Mouse (Mus musculus) cerebellum, adult 9-10 months (tissue): ENCODE results near the gene Cfap99.
A peak's percentile ranks its signal among the peaks of the same experiment; 100 is the strongest.

ENCODE experiments used
- DNase-seq: peaks from one replicate; pipeline ENCODE4 v3.0.0; 2022

Gene Cfap99

GRCm38 (mm10) chr5:34279214-34279613 lies 9.2 kb upstream of the Cfap99 start:
- no peak for DNase-seq

GRCm38 (mm10) chr5:34280976-34281375 lies 7.4 kb upstream of the Cfap99 start:
- no peak for DNase-seq

DNA sequence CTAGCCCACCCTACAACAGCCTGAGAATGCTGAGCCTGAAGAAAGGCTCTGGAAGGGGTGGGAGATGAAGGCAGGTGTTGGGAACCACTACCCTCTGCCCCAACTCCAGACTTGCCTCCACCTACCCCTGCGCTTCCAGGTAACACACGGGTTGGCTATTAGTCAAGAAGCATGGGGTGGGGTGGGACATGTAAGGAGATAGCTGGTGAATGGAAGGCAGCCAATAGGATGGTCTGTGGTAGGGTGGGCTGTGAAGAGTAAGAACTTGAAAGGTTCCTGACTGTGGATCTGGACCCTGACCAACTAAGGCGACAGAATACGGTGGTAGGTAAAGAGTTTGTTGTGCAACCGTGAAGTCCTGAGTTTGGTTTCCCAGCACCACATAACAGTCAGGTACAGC lies 5.0 kb upstream of the Cfap99 start:
- peak; percentile 58 for DNase-seq

DNA sequence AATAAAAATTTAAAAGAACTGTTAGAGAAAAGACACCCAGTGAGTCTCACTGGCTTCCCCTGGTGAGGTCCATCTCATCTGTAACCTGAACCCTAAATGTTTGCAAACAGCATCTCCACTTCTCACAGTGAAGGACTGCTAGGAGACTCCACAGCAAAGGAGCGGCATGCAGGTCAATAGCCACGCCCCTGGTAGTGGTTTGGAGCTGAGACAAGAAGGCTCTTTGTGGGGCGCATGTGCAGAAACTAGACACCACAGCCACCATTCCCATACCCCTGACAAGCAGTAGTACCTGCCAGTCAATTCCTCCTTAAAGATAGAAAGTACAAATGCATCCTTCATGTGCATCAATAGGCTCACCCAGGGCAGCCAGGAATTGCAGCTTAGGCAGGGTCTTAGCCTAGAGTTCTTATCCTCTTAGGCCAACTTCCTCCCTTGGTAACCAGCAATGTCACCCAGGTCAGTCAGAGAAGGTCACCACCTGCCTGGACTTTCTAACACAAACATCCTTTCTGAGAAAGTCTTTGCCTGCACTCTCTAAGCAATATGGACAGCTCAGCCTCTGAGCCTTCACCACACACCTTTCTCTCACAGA lies 4.1 kb upstream of the Cfap99 start:
- DNase-seq = peak; percentile 63

DNA sequence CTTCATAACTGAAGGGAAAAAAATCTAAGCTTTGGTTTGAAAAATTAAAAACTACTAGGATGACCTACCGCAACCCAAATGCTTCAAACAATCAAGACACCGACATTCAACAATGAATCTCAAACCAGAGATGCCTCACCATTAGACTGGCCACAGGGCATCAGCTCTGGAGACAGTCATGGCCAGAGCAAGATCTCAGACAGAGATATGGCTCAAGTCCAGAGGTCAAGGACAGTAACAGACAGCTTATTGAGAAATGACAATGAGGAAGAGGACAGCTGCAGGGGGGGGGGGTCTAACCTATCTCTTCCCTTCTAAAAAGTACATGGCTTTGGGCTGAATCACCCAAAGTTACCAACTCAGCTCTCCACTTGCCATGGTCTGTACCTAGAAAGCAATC lies 3.1 kb upstream of the Cfap99 start:
- peak; percentile 54 for DNase-seq

GRCm38 (mm10) chr5:34286516-34286915 lies 1.9 kb upstream of the Cfap99 start:
- peak; percentile 62 for DNase-seq

DNA sequence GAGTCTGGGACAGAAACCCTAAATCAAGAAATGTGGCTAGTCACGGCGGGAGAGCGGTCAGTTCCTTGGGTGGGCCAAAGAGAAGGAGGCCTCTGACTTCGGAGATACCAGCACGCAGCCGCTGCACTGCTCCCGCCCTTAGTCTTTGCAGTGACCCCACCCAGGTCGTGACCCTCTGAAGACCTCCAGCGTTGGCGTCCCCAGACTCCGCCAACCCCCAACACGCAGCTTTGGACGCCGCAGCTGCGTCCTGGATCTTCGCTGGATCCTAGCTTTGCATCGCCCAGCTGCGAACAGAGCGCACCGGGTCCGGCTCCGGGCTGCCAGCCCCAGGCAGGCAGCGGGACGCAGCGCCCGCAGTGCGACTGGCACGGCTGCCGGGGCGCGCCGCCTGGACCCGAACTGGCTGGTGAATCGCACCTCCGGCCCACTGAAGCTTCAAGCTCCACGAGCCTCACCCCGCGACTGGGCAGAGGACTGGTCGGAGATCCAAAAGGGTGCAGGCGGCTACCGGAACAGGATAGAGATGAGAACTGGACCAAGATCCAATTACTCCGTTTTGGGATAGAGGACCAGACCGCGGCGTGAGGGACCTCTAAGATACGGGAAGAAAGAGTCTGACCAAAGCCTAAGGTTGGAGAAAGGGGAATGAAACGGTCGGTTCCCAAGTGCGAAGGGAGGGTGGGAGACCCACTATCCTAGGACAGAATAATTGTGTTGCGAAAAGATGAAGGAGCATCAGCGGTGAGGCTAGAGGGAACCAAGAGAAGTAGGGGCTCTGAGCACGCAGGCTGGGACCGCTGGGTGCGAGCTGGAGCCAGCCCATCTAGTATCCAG lies 1.2 kb upstream of the Cfap99 start:
- peak; percentile 66 for DNase-seq

DNA sequence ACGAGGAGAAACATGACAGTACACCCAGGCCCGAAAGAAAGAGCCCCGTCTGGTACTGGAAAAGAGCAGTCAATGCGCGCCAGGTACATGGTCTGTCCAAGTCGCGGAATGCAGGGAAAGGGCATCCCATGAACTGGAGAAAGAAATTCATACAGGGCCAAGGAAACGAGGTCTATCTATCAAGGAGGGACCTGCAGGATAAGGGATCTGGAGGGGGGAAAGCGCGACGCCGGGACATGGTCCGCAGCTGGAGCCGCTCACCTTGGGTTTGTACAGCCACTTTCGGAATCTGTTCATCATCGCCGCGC lies 608 bp upstream of the Cfap99 start:
- no peak for DNase-seq

GRCm38 (mm10) chr5:34289286-34289685 lies 886 bp downstream of the Cfap99 start:
- peak; percentile 68 for DNase-seq

- no peak for DNase-seq
These were observed 5.0 kb downstream of the Cfap99 start for GRCm38 (mm10) chr5:34293363-34293762.

GRCm38 (mm10) chr5:34294696-34295095 lies 6.3 kb downstream of the Cfap99 start:
- no peak for DNase-seq

DNA sequence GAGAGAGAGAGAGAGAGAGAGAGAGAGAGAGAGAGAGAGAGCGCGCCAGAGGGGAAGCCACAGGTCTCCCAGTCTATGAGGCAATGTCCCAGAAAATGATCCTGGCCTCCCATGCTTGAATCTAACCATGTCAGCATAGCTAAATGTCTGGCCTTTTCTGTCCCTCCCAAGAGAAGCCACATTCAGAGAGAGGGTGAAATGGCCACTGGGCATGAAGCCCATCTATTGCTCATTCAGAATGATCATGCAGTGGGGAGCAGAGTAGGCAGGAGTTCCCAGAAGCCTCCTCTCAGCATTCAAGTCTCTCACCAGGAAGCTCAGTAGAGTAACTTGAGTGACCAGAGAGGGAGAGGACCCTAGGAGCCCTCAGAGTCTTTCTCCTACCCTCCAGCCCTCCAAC lies 6.7 kb downstream of the Cfap99 start:
- no peak for DNase-seq

DNA sequence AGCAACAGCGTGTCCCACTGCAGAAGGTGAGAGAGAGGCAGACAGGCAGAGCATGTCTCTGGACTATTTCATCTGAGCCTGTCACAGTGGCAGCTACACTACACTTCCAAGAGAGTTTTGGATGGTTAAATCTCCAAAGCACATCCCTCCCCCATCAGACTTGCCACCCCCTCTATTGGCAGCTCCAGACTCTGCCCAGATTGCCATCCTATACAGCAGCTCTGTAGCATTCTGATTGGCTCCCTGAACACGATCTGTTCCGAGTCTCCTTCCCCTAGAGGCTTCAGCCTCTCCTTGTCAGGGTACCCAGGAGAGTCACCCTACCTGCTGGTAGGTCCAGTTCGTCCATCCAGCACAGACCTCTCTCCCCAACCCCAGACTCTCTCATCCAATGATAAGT lies 9.7 kb downstream of the Cfap99 start:
- DNase-seq = no peak

DNA sequence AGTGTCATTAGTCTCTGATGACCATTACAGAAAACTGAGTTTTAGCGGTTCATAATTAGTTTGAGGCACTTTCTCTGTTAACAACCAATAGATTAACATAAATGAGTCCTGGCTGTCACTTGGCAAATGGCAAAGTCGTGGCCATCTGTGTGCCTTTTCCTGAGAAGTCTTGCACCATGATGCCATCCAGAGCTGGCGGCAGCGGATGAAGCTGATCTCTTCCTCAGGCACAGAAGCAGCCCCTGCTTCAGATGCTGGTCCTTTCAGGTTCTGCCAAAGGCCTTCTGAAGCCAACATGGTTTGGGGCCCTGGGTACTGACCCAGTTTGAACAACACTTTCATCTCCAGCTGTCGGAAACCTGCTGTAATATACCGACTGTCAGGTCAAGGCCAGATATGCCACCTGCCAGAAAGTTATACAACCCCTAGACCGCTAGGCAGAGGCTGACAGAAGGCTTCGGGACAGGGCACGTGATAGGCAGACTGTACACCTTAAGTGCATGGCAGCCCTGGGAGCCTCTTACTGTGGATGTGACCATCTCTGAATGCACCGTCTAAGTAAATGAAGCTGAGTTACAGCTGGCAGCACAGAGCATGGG lies 10.6 kb downstream of the Cfap99 start:
- DNase-seq = peak; percentile 54

DNA sequence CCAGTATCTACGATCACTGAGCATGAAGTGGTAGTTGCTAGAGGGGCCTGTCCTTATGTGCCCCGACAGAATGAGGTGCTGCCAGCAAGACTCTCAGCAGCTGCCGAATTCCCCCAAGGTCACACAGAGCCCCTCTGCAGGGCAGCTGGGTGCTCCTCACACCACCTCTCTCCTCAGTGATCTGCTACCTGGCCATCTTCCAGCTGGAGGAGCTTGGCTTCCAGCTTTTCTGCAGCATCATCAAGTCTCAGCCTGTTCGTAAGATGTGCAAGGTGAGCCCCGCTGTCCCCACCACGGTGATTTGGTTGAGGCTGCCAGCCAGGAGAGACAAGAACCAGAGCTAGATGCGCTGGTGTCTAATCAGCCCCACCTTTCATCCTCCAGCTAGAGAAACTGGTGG lies 14.0 kb downstream of the Cfap99 start:
- no peak for DNase-seq

- no peak for DNase-seq
These were observed 20.6 kb downstream of the Cfap99 start for GRCm38 (mm10) chr5:34309016-34309415.

- DNase-seq = no peak
These were observed 31.2 kb downstream of the Cfap99 start for GRCm38 (mm10) chr5:34319491-34320034.

- no peak for DNase-seq
These were observed 32.8 kb downstream of the Cfap99 start for GRCm38 (mm10) chr5:34321236-34321635.

- DNase-seq = no peak
These were observed 36.9 kb downstream of the Cfap99 start for GRCm38 (mm10) chr5:34325286-34325685.

DNA sequence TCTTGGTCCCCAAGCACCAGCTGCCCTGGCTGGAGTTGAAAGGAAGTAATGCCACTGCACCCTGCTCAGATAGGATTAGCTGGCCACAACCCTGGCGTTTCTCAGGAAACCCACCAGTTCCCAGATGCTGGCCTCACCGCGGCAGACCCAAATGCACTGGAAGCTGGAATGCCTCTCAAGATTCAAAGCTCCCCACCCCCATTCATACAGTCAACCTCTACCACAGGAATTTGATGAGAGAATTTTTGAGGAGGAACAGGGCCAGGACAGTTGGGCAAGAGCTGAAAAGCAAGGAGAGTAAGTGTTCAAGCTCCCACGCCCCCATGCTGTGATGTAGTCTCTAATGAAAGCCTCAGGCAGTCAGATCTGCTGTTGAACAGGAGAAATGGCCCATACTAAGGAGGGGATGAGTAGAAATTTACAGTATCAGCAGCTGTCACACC lies 37.9 kb downstream of the Cfap99 start:
- DNase-seq = no peak

- DNase-seq = peak; percentile 43
These were observed 38.6 kb downstream of the Cfap99 start for GRCm38 (mm10) chr5:34326875-34327576.

- no peak for DNase-seq
These were observed 41.7 kb downstream of the Cfap99 start for GRCm38 (mm10) chr5:34330136-34330535.

DNA sequence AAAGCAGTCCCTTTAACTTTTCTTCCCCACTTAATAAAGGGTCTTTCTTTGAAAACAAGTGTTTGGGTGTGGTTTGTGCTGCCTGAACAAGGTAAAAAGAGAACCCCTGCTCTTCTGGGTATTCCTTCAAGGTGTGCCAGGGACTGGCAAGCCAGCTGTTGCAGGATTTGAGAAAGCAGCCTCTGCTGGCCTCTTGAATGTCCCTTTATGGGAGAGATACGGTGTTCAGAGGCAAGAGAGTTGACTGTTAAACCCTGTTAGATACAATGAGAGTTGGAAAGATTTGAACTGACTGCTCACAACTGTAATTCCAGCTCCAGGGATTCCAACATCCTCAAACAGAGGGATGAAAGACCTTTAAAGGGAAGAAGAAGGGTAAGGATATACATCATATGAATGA lies 45.7 kb downstream of the Cfap99 start:
- DNase-seq = no peak
